Mouse (Mus musculus) C2C12 (cell line): ENCODE measurements around the gene Stat1. TPM values are rescaled to one million over a fixed set of nuclear protein-coding genes. Genes with fewer than 3 reads are reported as not detected.
A peak's percentile ranks its signal among the peaks of the same experiment; 100 is the strongest.

Experiments used
- H3K27me3 ChIP-seq: one replicate; pipeline ENCODE4 v1.6.1; 2011; ENCODE audit not compliant: control insufficient read depth, insufficient read depth, insufficient read length
- H3K36me3 ChIP-seq: one replicate; pipeline ENCODE4 v1.6.1; 2011; ENCODE audit not compliant: control insufficient read depth, insufficient read depth
- H3K4me3 ChIP-seq: one replicate; pipeline ENCODE4 v1.5.1; 2011; ENCODE audit warnings: mild to moderate bottlenecking, control low read depth; ENCODE audit not compliant: poor library complexity, insufficient read depth, severe bottlenecking
- H3K79me2 ChIP-seq: one replicate; pipeline ENCODE4 v1.6.1; 2011; ENCODE audit not compliant: control insufficient read depth, insufficient read depth
- H3K79me3 ChIP-seq: one replicate; pipeline ENCODE4 v1.6.1; 2011; ENCODE audit warnings: low read depth, control low read depth
- H3ac ChIP-seq: one replicate; pipeline ENCODE3; 2011; ENCODE audit warnings: low read depth; ENCODE audit not compliant: control insufficient read depth, insufficient read length
- CEBPB ChIP-seq: IDR thresholded peaks from one replicate; pipeline ENCODE4 v1.6.1; 2011; ENCODE audit warnings: low read depth, mild to moderate bottlenecking, control low read depth, moderate library complexity
- CTCF ChIP-seq: IDR thresholded peaks from one replicate; pipeline ENCODE4 v1.5.1; 2011; ENCODE audit not compliant: control insufficient read depth, insufficient read depth, insufficient read length
- FOSL1 ChIP-seq: IDR thresholded peaks from one replicate; pipeline ENCODE4 v1.8.0; 2011; ENCODE audit warnings: mild to moderate bottlenecking, low read length; ENCODE audit not compliant: poor library complexity, insufficient read depth, severe bottlenecking
- MAX ChIP-seq: IDR thresholded peaks from one replicate; pipeline ENCODE4 v1.6.1; 2011; ENCODE audit warnings: mild to moderate bottlenecking, control low read depth
- MYOD1 ChIP-seq: IDR thresholded peaks from one replicate; pipeline ENCODE4 v1.6.1; 2011; ENCODE audit warnings: low read depth; ENCODE audit not compliant: control insufficient read depth, insufficient read length
- MYOG ChIP-seq: IDR thresholded peaks from one replicate; pipeline ENCODE4 v1.6.1; 2011; ENCODE audit not compliant: control insufficient read depth, insufficient read length; ENCODE audit errors: extremely low read depth
- USF1 ChIP-seq: IDR thresholded peaks from one replicate; pipeline ENCODE4 v1.6.1; 2011; ENCODE audit warnings: low read depth, mild to moderate bottlenecking, control low read depth, moderate library complexity
- polyA plus RNA-seq: library from polyadenylated mRNA; unstranded; fragments of >200 nt; fragmentation: generic; extraction: Trizol; gene quantifications from one replicate; pipeline ENCODE4 v1.2.1, GENCODE M21; 2012; ENCODE audit warnings: missing spikeins

Stat1 gene
- polyA plus RNA-seq, 1 experiment, result 8.3 TPM

DNA sequence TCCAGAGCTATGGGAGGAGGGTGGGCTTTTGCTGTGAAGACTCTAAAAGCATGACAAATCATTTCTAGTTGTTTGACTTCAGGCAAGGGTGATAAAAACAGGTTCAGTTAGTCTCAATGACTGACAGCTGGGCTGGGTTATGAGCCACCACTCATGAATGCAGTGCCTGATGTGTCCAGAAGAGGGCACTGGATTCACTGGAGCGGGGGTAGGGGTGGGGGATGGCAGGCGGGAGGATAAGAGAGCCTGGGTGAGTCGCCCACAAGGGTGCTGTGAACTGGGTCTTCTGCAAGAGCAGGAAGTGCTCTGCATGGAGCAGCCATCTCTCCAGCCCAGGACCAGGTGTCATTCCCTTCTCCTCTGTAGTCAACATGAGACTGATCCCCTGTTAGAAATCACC lies 50.8 kb downstream of the Stat1 start:
- Histone ChIP-seq H3ac (no peak overlapping the region), H3K79me3 (no peaks in the 10 kb centered on the region), H3K36me3 (peaks cover 12% of the 10 kb centered on the region), H3K4me3 (no peak overlapping the region), H3K79me2 (no peaks in the 10 kb centered on the region), H3K27me3 (no peaks in the 10 kb centered on the region)
- TF ChIP-seq CTCF, result peak; percentile 32
- no peak for TF ChIP-seq CEBPB

DNA sequence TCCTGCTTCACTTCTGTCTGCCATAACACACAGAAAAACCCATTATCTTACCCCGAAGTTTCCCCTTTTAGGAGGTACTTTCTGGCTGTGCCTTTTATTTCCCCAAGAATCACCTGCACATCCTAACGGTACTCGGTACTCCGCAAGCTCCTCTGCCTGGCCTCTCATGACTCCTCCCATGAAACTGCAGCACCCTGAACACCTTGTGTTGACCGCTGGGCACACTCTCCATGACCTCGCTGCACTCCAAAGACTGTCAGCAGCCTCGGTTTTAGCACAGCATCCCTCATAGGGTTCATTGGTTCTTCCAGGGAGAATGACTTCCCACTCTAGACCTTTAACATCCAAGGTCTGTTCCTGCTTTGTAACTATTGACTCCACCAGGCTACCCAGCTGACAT lies 51.5 kb downstream of the Stat1 start:
- H3ac ChIP-seq, result no peak overlapping the region
- H3K36me3 ChIP-seq, result peaks cover 8% of the 10 kb centered on the region
- H3K79me3 ChIP-seq, result no peaks in the 10 kb centered on the region
- no peaks in the 10 kb centered on the region for H3K79me2 ChIP-seq
- TF ChIP-seq MYOG, result no peak
- TF ChIP-seq FOSL1, result no peak
- TF ChIP-seq MYOD1, result no peak
- TF ChIP-seq USF1, result no peak
- TF ChIP-seq MAX, result no peak
- no peak for TF ChIP-seq CEBPB
- no peak for TF ChIP-seq CTCF
- no peaks in the 10 kb centered on the region for H3K27me3 ChIP-seq
- no peak overlapping the region for H3K4me3 ChIP-seq

DNA sequence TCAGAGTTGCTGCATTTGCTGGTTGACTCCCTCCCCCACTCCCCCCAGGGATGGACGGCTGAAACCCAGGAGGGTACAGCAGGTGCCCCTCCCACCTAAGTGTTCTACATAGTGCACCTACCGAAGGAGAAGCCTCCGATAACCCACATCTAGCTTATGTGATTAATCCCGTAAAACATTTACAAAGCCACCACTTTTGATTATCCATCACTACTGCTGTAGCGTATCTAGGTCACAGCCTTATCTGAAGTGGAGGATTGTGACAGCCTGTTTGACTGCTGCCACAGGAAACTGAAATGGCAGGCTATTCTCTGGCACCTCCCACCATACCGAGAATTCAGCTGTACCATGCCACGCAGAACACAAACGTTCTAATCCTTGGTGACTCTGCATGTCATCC lies 52.0 kb downstream of the Stat1 start:
- Histone ChIP-seq H3K79me3 (no peaks in the 10 kb centered on the region), H3K36me3 (peaks cover 2% of the 10 kb centered on the region), H3K4me3 (no peak overlapping the region), H3K27me3 (no peaks in the 10 kb centered on the region), H3K79me2 (no peaks in the 10 kb centered on the region), H3ac (no peak overlapping the region)
- TF ChIP-seq MAX, result no peak

DNA sequence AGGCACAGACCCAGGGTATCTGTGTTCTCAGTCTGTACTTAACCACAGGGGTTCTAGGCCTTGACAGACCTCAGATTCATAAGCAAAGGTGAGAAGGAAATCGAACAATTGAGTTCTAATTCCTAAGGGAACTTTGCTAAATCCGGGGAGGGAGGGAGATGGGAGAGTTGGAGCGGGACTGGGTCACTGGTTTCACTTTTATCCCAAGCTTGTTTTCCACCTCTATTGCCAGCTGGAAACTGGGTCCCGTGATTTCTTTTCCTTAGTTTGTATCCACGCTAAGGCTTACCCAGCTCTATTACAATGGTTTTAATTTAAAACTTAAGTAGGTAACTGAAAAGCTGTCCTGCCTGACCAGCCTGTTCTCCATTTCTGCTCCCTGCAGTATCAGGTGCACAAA lies 56.1 kb downstream of the Stat1 start:
- H3K79me3 ChIP-seq, result no peaks in the 10 kb centered on the region
- no peaks in the 10 kb centered on the region for H3K36me3 ChIP-seq
- TF ChIP-seq FOSL1 (no peak), MYOG (no peak), MYOD1 (no peak), USF1 (no peak), MAX (no peak), CTCF (no peak), CEBPB (no peak)
- H3K4me3 ChIP-seq, result no peak overlapping the region
- no peaks in the 10 kb centered on the region for H3K27me3 ChIP-seq
- no peak overlapping the region for H3ac ChIP-seq
- H3K79me2 ChIP-seq, result no peaks in the 10 kb centered on the region

DNA sequence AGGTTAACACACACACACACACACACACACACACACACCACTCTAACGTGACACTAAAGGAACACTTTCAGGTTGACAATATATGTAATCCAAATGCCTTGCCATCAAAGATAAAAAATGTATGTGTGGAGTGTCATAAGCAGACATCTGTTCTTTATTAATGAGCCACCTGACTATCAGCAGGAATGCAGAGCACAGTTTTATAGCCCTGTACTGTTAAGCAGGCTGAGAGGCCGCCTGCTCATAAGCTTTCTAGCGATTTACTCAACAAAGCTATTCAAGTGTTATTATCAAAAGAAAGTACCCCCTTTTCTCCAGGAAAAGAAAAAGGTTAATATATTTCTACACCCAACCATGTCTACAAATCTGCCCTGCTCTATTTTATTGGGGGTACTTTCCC lies 56.7 kb downstream of the Stat1 start:
- H3ac ChIP-seq, result no peak overlapping the region
- H3K79me2 ChIP-seq, result no peaks in the 10 kb centered on the region
- H3K4me3 ChIP-seq, result no peak overlapping the region
- no peaks in the 10 kb centered on the region for H3K36me3 ChIP-seq
- no peak for TF ChIP-seq MYOG
- no peak for TF ChIP-seq FOSL1
- no peak for TF ChIP-seq MAX
- no peak for TF ChIP-seq MYOD1
- no peak for TF ChIP-seq USF1
- TF ChIP-seq CEBPB, result no peak
- no peak for TF ChIP-seq CTCF
- no peaks in the 10 kb centered on the region for H3K79me3 ChIP-seq
- no peaks in the 10 kb centered on the region for H3K27me3 ChIP-seq

DNA sequence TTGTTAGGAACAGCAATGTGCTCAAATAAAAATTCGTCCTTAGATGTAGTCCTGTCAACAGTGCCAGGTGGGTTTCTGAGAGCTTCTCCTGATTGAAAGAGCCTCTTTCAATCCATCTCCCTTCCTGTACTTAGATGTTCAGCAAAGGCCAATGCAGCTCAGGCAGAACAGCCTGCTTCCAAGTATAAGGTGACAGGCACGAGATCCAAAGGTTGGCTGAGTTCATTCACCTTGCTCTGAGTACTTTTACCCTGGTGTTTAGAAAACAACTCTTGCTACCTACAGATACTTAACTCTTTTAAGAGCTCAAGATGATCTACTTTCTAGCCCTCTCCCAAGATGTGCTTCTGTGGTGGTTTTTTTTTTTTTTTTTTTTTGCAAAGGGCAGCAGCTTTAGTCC lies 57.8 kb downstream of the Stat1 start:
- TF ChIP-seq MYOD1, result no peak

More for the DNA sequence above, 57.8 kb downstream of the Stat1 start:
- no peaks in the 10 kb centered on the region for H3K27me3 ChIP-seq
- no peak overlapping the region for H3ac ChIP-seq
- H3K79me2 ChIP-seq, result no peaks in the 10 kb centered on the region
- no peaks in the 10 kb centered on the region for H3K79me3 ChIP-seq
- H3K4me3 ChIP-seq, result no peak overlapping the region
- no peaks in the 10 kb centered on the region for H3K36me3 ChIP-seq
